Mouse (Mus musculus) cerebellum, adult 2 months (tissue): ENCODE results near the gene Adcy3.

Source experiments
- CTCF ChIP-seq: fragments of 200-500 bp; IDR thresholded peaks from 2 replicates; pipeline ENCODE4 v1.5.1; 2011; ENCODE audit warnings: low read depth, mild to moderate bottlenecking, control low read depth, low read length, moderate library complexity, borderline replicate concordance; ENCODE audit not compliant: insufficient read depth
- POLR2A ChIP-seq: fragments of 200-500 bp; IDR thresholded peaks from 2 replicates; pipeline ENCODE4 v1.6.1; 2011; ENCODE audit warnings: low read length, control low read depth, borderline replicate concordance; ENCODE audit not compliant: insufficient read depth

- TF ChIP-seq POLR2A: no peak
- TF ChIP-seq CTCF: no peak
Observed at GRCm38 (mm10) chr12:4211174-4211573, 78.3 kb downstream of the Adcy3 start.
